ENCODE assay signal across 24 mouse cellular contexts in the genomic region with DNA sequence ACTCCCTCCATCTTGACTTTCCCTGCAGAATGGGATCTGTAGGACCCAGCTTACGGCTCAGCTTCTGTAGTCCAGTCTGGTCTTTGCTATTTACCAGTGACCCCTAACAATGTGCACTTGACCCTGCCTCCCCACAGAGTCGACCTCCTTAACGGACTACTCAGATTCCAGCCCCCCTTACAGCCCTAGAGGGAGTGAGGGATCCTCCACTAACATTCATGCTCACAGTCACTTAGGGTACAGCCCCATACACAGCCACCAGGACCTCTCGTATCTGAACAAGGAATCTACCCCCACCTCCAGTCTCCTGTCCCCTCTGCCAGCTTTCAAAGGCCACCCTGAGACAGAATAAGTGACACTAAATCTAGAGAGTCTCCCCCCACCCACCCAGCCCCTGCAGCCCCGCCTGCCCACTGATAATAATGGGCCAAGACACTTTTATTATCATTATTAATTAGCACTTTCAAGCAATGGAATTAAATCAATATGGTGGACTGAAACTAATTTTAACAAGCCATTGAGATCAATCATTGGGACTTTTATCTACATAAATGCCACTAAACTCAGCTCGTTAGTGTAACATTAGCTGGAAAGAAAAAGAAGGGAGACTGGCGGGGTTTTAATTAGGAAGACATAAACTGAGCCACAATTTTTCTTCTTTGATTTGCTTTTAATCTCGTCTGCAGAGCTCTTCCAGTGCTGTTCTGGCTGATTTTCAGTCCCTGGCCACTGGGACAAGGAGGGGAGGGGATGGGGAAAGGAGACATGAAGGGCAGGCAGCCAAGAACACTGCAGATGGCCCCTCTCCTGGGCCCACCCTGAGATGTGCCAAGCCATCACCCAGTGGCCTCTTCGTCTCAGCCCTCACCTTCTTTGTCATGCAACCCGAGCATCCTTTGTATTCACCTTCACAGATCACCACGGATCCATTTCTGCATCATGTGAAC.
DNase-seq lines count a peak whose midpoint lies in the region; ATAC-seq and TF ChIP-seq lines count a peak whose summit lies in the region.
"Had no signal": no experiment of that assay in that cellular context is flagged by ENCODE, and none has a peak within 500 bp of the region (broad histone marks: within the 10 kb centered on the region; RNA-seq: fewer than 3 reads in every experiment).

No protein-coding gene starts in this region.

- no peaks in the 10 kb centered on the region for H3K36me3 ChIP-seq in forebrain, embryonic 13.5 days (ENCODE audit: poor library complexity, severe bottlenecking)
- H3K36me3 ChIP-seq in forebrain, embryonic 10.5 days (replicated peaks), result no peaks in the 10 kb centered on the region
- H3K36me3 ChIP-seq in kidney, postnatal 0 days (ENCODE audit: insufficient read depth, low read length), result no peaks in the 10 kb centered on the region
- no peaks in the 10 kb centered on the region for H3K36me3 ChIP-seq in neural tube, embryonic 11.5 days (ENCODE audit: control insufficient read depth, insufficient read depth, low read length)
- no peaks in the 10 kb centered on the region for H3K36me3 ChIP-seq in neural tube, embryonic 14.5 days (ENCODE audit: control insufficient read depth, insufficient read depth, low read length)
- H3K36me3 ChIP-seq: forebrain, embryonic 15.5 days; limb, embryonic 15.5 days had no signal

- TF ChIP-seq CTCF in kidney, postnatal 0 days (IDR thresholded peaks at IDR 0.05; ENCODE audit: low read depth), result no peak

- no peak overlapping the region for H3K27ac ChIP-seq in forebrain, embryonic 13.5 days
- no peak overlapping the region for H3K27ac ChIP-seq in forebrain, embryonic 10.5 days
- H3K27ac ChIP-seq in kidney, postnatal 0 days, result no peak overlapping the region
- H3K27ac ChIP-seq in neural tube, embryonic 11.5 days (ENCODE audit: low read depth, low read length), result no peak overlapping the region
- no peak overlapping the region for H3K27ac ChIP-seq in neural tube, embryonic 14.5 days (ENCODE audit: low read depth, low read length)
- H3K27ac ChIP-seq: forebrain, embryonic 15.5 days; layer of hippocampus, adult 2 months; limb, embryonic 15.5 days had no signal

- 35% methylated on average over 11 of the region's 11 CpGs for WGBS in forebrain, embryonic 13.5 days
- WGBS in forebrain, embryonic 10.5 days, result 56% methylated on average over 11 of the region's 11 CpGs
- WGBS in kidney, postnatal 0 days, result 36% methylated on average over 11 of the region's 11 CpGs
- WGBS in neural tube, embryonic 11.5 days, result 44% methylated on average over 11 of the region's 11 CpGs
- 23% methylated on average over 11 of the region's 11 CpGs for WGBS in neural tube, embryonic 14.5 days

- no peaks in the 10 kb centered on the region for H3K9me3 ChIP-seq in forebrain, embryonic 13.5 days (replicated peaks)
- H3K9me3 ChIP-seq in forebrain, embryonic 10.5 days, result no peaks in the 10 kb centered on the region; the same call in 1 of the 2 replicates
- H3K9me3 ChIP-seq in kidney, postnatal 0 days (replicated peaks; ENCODE audit: low read length), result no peaks in the 10 kb centered on the region
- H3K9me3 ChIP-seq in neural tube, embryonic 11.5 days (ENCODE audit: control insufficient read depth, low read length), result no peaks in the 10 kb centered on the region
- no peaks in the 10 kb centered on the region for H3K9me3 ChIP-seq in neural tube, embryonic 14.5 days (ENCODE audit: control insufficient read depth, low read length)
- H3K9me3 ChIP-seq: forebrain, embryonic 15.5 days; limb, embryonic 15.5 days had no signal

- 0 out of 2 replicates have a peak, but pooled peaks have one; percentile 51 for ATAC-seq in forebrain, embryonic 13.5 days
- ATAC-seq in kidney, postnatal 0 days (replicated peaks; ENCODE audit: low FRiP score, low read depth), result peak; percentile 82
- peak; percentile 77 for ATAC-seq in neural tube, embryonic 11.5 days (ENCODE audit: insufficient read depth, low FRiP score, low TSS enrichment)
- peak; percentile 86 for ATAC-seq in neural tube, embryonic 14.5 days (ENCODE audit: low read depth)
- ATAC-seq: forebrain, embryonic 15.5 days; inflammation-experienced regulatory T-cells, adult 6 months; liver, postnatal 0 days had no signal

- no peak for DNase-seq in forebrain, embryonic 10.5 days (ENCODE audit: extremely low spot score, low spot score)
- peak; percentile 67 for DNase-seq in kidney, postnatal 0 days (ENCODE audit: low spot score)
- no peak for DNase-seq in kidney, adult 8-10 months
- DNase-seq in neural tube, embryonic 11.5 days (ENCODE audit: low spot score), result no peak
- no peak for DNase-seq in neural tube, embryonic 10.5 days (ENCODE audit: extremely low spot score, low spot score)
- no peak for DNase-seq in heart, adult 8-10 months (ENCODE audit: low spot score)
- DNase-seq: adrenal gland, postnatal 36 days; B cell, adult 2 months; cerebellum, adult 2 months; gastrocnemius, postnatal 25 days; heart, postnatal 10 days; kidney, postnatal 14 days; layer of hippocampus, postnatal 36 days; liver, postnatal 0 days; lung, postnatal 10 days; right cerebral cortex, postnatal 14 days; spleen, adult 18-20 months; thymus, postnatal 36 days had no signal

- no peaks in the 10 kb centered on the region; the same call in 1 of the 2 replicates for H3K27me3 ChIP-seq in forebrain, embryonic 13.5 days
- H3K27me3 ChIP-seq in forebrain, embryonic 10.5 days (ENCODE audit: poor library complexity, severe bottlenecking), result no peaks in the 10 kb centered on the region; the same call in 1 of the 2 replicates
- H3K27me3 ChIP-seq in kidney, postnatal 0 days (ENCODE audit: insufficient read depth, low read length), result no peaks in the 10 kb centered on the region
- no peaks in the 10 kb centered on the region for H3K27me3 ChIP-seq in neural tube, embryonic 11.5 days (ENCODE audit: control insufficient read depth, insufficient read depth, low read length)
- no peaks in the 10 kb centered on the region; the same call in 1 of the 2 replicates for H3K27me3 ChIP-seq in neural tube, embryonic 14.5 days (ENCODE audit: control insufficient read depth, insufficient read depth, low read length)
- H3K27me3 ChIP-seq: forebrain, embryonic 15.5 days; limb, embryonic 15.5 days had no signal

- no peak overlapping the region for H3K4me3 ChIP-seq in forebrain, embryonic 13.5 days
- no peak overlapping the region for H3K4me3 ChIP-seq in forebrain, embryonic 10.5 days
- H3K4me3 ChIP-seq in kidney, postnatal 0 days (replicated peaks; ENCODE audit: low read depth, low read length), result no peak overlapping the region
- H3K4me3 ChIP-seq in neural tube, embryonic 11.5 days (ENCODE audit: low read depth, low read length), result no peak overlapping the region
- H3K4me3 ChIP-seq in neural tube, embryonic 14.5 days (ENCODE audit: low read depth, low read length), result no peak overlapping the region
- H3K4me3 ChIP-seq: forebrain, embryonic 15.5 days; layer of hippocampus, adult 2 months; limb, embryonic 15.5 days had no signal

- H3K4me2 ChIP-seq in forebrain, embryonic 13.5 days, result no peak overlapping the region
- H3K4me2 ChIP-seq in kidney, postnatal 0 days (ENCODE audit: low read length), result no peak overlapping the region
- H3K4me2 ChIP-seq in neural tube, embryonic 11.5 days (ENCODE audit: low read depth), result no peak overlapping the region
- no peak overlapping the region for H3K4me2 ChIP-seq in neural tube, embryonic 14.5 days (ENCODE audit: low read depth, low read length)
- H3K4me2 ChIP-seq: forebrain, embryonic 15.5 days; limb, embryonic 15.5 days had no signal

- H3K9ac ChIP-seq in forebrain, embryonic 13.5 days, result no peak overlapping the region
- H3K9ac ChIP-seq in kidney, postnatal 0 days (ENCODE audit: low read depth, low read length), result no peak overlapping the region
- H3K9ac ChIP-seq in neural tube, embryonic 11.5 days (ENCODE audit: low read length), result no peak overlapping the region
- no peak overlapping the region for H3K9ac ChIP-seq in neural tube, embryonic 14.5 days (replicated peaks; ENCODE audit: low read depth, low read length)
- H3K9ac ChIP-seq: forebrain, embryonic 15.5 days; limb, embryonic 15.5 days; liver, postnatal 0 days had no signal

- no peaks in the 10 kb centered on the region; the same call in 1 of the 2 replicates for H3K4me1 ChIP-seq in forebrain, embryonic 13.5 days
- H3K4me1 ChIP-seq in forebrain, embryonic 10.5 days, result peaks cover 13% of the 10 kb centered on the region
- no peaks in the 10 kb centered on the region for H3K4me1 ChIP-seq in kidney, postnatal 0 days (replicated peaks; ENCODE audit: insufficient read depth, low read length)
- 0 out of 2 replicates have a peak, but pooled peaks cover 4% of the 10 kb centered on the region for H3K4me1 ChIP-seq in neural tube, embryonic 11.5 days (ENCODE audit: control insufficient read depth, insufficient read depth, low read length)
- no peaks in the 10 kb centered on the region for H3K4me1 ChIP-seq in neural tube, embryonic 14.5 days (ENCODE audit: control insufficient read depth, insufficient read depth, low read length)
- H3K4me1 ChIP-seq: limb, embryonic 15.5 days had no signal
